Mouse (Mus musculus) urinary bladder, postnatal 4 days (tissue): ENCODE measurements around the gene Dnmt3a.

Experiments
- DNase-seq, 2 experiments: peaks; one replicate each; pipeline ENCODE4 v3.0.0; 2021 to 2022; ENCODE audit warnings: low spot score in 2 of 2

Dnmt3a gene

GRCm38 (mm10) chr12:3854419-3854818 is 48.6 kb downstream of the Dnmt3a start:
- DNase-seq, result no peak

- peak in 1 of 2 experiments; percentile 52 for DNase-seq
These were observed 50.1 kb downstream of the Dnmt3a start for GRCm38 (mm10) chr12:3855762-3856501.

GRCm38 (mm10) chr12:3856748-3857147 is 50.9 kb downstream of the Dnmt3a start:
- no peak for DNase-seq

- no peak for DNase-seq
These were observed 51.4 kb downstream of the Dnmt3a start for GRCm38 (mm10) chr12:3857231-3857630.

- DNase-seq, result no peak
These were observed 52.0 kb downstream of the Dnmt3a start for GRCm38 (mm10) chr12:3857773-3858172.

GRCm38 (mm10) chr12:3858754-3859153 is 52.9 kb downstream of the Dnmt3a start:
- no peak for DNase-seq

GRCm38 (mm10) chr12:3859545-3859944 is 53.7 kb downstream of the Dnmt3a start:
- DNase-seq, result no peak

- no peak for DNase-seq
These were observed 54.2 kb downstream of the Dnmt3a start for GRCm38 (mm10) chr12:3860005-3860404.

GRCm38 (mm10) chr12:3861665-3862228 is 55.9 kb downstream of the Dnmt3a start:
- no peak for DNase-seq

GRCm38 (mm10) chr12:3862253-3862652 is 56.4 kb downstream of the Dnmt3a start:
- no peak for DNase-seq

GRCm38 (mm10) chr12:3864208-3864607 is 58.4 kb downstream of the Dnmt3a start:
- DNase-seq, result no peak

- DNase-seq, result no peak
These were observed 59.8 kb downstream of the Dnmt3a start for GRCm38 (mm10) chr12:3865594-3865993.

- no peak for DNase-seq
These were observed 61.0 kb downstream of the Dnmt3a start for GRCm38 (mm10) chr12:3866654-3867370.

GRCm38 (mm10) chr12:3868115-3868514 is 62.3 kb downstream of the Dnmt3a start:
- no peak for DNase-seq

GRCm38 (mm10) chr12:3868676-3869458 is 63.1 kb downstream of the Dnmt3a start:
- no peak for DNase-seq

GRCm38 (mm10) chr12:3870024-3870423 is 64.2 kb downstream of the Dnmt3a start:
- DNase-seq, result no peak

GRCm38 (mm10) chr12:3870859-3871462 is 65.2 kb downstream of the Dnmt3a start:
- no peak for DNase-seq

GRCm38 (mm10) chr12:3871637-3872036 is 65.8 kb downstream of the Dnmt3a start:
- peak; percentile 77 to 85 for DNase-seq

GRCm38 (mm10) chr12:3872410-3873230 is 66.8 kb downstream of the Dnmt3a start:
- no peak for DNase-seq

GRCm38 (mm10) chr12:3875474-3875873 is 69.7 kb downstream of the Dnmt3a start:
- DNase-seq, result no peak

- DNase-seq, result no peak
These were observed 71.6 kb downstream of the Dnmt3a start for GRCm38 (mm10) chr12:3877376-3877775.
